Mouse (Mus musculus): ENCODE measurements around the gene Id1. TPM values are rescaled to one million over a fixed set of nuclear protein-coding genes. Genes with fewer than 3 reads are reported as not detected.

The Id1 gene
- total RNA-seq, 1 experiment, result 122 TPM

DNA sequence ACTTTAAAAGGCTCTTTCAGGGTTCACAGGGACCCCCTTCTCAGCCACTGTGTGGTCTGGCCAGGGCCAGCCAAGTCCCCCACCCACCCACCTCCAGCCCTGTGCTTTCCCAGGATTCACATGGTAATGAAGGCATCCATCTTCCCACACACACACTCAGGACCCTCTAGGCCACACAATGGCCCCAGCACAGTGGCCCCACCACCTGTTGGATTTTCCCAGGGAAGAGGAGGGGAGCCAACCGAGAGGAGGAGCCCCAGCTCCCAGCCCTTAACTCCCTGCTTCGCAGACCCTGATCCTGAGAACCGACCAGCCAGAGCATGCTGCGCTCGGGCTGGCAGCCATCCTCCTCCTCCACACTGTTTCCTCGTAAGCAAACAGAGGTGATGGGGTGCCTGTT lies 18.0 kb upstream of the Id1 start:
- Histone ChIP-seq H3K4me3 (ENCODE audit: insufficient read depth in 1 of 2, low read depth in 1 of 2, low read length in 2 of 2, poor library complexity in 1 of 2, severe bottlenecking in 1 of 2) (no peak overlapping the region), H3K4me1 (ENCODE audit: control insufficient read depth in 2 of 2, insufficient read depth in 2 of 2, low read length in 2 of 2, poor library complexity in 1 of 2) (peaks cover 4 to 5% of the 10 kb centered on the region in 2 experiments; a peak in 2 of 4 replicates), H3K27ac (ENCODE audit: insufficient read depth, low read depth, low read length, poor library complexity, severe bottlenecking) (no peak overlapping the region), H3K36me3 (ENCODE audit: control insufficient read depth, insufficient read depth, low read length, poor library complexity, severe bottlenecking) (no peaks in the 10 kb centered on the region), H3K9ac (ENCODE audit: insufficient read depth, low read depth, low read length, poor library complexity, severe bottlenecking) (no peak overlapping the region), H3K9me3 (ENCODE audit: control insufficient read depth, insufficient read depth, low read depth, low read length) (no peaks in the 10 kb centered on the region)
- TF ChIP-seq ZC3H11A (IDR thresholded peaks at IDR 0.05; ENCODE audit: borderline replicate concordance, low read depth, low read length), result no peak
- TF ChIP-seq CHD2 (IDR thresholded peaks at IDR 0.05; ENCODE audit: low read depth, low read length), result no peak
- TF ChIP-seq HCFC1 (IDR thresholded peaks at IDR 0.05; ENCODE audit: borderline replicate concordance, insufficient read depth, low read length), result no peak
- no peak for TF ChIP-seq ZNF384 (IDR thresholded peaks at IDR 0.05; ENCODE audit: low read depth, low read length)
- no peak for TF ChIP-seq MAFK (IDR thresholded peaks at IDR 0.05; ENCODE audit: insufficient read depth, low read depth, low read length)
- in situ Hi-C loops (cut with MboI; ENCODE audit: low sequenced_read_pairs in 2 of 2, unreplicated experiment in 2 of 2), result no loop called here
- no peak for DNase-seq (ENCODE audit: low read depth, low spot score)

DNA sequence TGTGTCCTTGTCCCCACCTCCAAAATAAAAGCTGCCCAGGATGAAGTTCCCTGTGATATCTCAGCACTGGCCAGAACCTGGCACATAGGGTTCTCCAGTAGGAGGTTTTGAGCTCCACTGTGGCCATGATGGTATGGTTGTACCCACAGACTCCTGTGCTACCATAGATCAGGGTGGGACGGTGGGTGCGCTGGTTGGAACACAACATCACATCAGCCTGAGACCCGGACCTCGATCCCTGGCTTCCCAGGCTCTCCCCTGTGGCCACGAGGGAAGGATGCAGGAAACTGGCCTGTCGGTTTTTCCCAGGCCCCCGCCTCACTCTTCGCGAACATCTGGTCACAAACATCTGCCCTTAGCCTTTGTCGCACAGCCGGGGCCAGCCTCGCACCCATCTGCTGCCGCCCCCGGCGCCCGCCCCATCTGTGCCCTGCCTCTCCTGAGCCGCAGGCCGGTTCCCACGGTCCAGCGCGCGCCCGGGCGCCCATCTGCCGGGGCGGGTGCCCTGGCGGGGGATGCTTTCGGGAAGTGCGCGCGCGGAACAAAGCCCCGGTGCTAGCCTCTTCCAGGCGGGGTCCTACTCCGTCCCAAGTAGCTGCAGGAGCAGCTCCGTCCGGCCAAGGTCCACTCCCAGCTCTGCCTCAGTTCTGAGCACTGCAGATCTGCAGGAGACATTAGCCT lies 12.3 kb upstream of the Id1 start:
- Histone ChIP-seq H3K4me1 (ENCODE audit: control insufficient read depth in 2 of 2, insufficient read depth in 2 of 2, low read length in 2 of 2, poor library complexity in 1 of 2) (peaks cover 12 to 26% of the 10 kb centered on the region in 2 experiments), H3K9me3 (ENCODE audit: control insufficient read depth, insufficient read depth, low read depth, low read length) (no peaks in the 10 kb centered on the region), H3K36me3 (ENCODE audit: control insufficient read depth, insufficient read depth, low read length, poor library complexity, severe bottlenecking) (no peaks in the 10 kb centered on the region), H3K27ac (ENCODE audit: insufficient read depth, low read depth, low read length, poor library complexity, severe bottlenecking) (no peak overlapping the region), H3K9ac (ENCODE audit: insufficient read depth, low read depth, low read length, poor library complexity, severe bottlenecking) (peak overlapping the region; percentile 73), H3K4me3 (ENCODE audit: insufficient read depth in 1 of 2, low read depth in 1 of 2, low read length in 2 of 2, poor library complexity in 1 of 2, severe bottlenecking in 1 of 2) (peak overlapping the region; percentile 44 to 72)
- no peak for TF ChIP-seq HCFC1 (IDR thresholded peaks at IDR 0.05; ENCODE audit: borderline replicate concordance, insufficient read depth, low read length)
- no peak for TF ChIP-seq CHD2 (IDR thresholded peaks at IDR 0.05; ENCODE audit: low read depth, low read length)
- no peak for TF ChIP-seq MAFK (IDR thresholded peaks at IDR 0.05; ENCODE audit: insufficient read depth, low read depth, low read length)
- in situ Hi-C loops (cut with MboI; ENCODE audit: low sequenced_read_pairs in 2 of 2, unreplicated experiment in 2 of 2), result no loop called here
- DNase-seq (ENCODE audit: low read depth, low spot score), result no peak

DNA sequence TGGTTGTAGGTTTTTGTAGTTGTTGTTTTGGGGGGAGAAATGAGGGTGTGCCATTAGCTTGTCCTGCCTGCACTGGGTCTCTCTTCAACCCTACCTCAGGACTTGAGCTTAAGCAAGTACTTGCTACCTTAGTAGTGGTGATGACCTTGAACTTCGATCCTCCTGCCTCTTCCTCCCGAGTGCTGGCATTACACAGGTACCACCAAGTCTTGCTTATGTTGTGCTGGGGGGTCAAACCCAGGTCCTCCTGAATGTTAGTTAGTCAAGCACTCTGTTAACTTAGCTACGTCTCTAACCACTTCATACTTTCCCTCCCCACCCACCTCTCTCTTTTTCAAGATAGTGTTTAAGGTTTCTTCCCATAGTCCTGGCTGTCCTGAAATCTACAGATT lies 11.7 kb upstream of the Id1 start:
- H3K9me3 ChIP-seq (ENCODE audit: control insufficient read depth, insufficient read depth, low read depth, low read length), result no peaks in the 10 kb centered on the region
- TF ChIP-seq MAFK (IDR thresholded peaks at IDR 0.05; ENCODE audit: insufficient read depth, low read depth, low read length) (no peak), CHD2 (IDR thresholded peaks at IDR 0.05; ENCODE audit: low read depth, low read length) (no peak), ZC3H11A (IDR thresholded peaks at IDR 0.05; ENCODE audit: borderline replicate concordance, low read depth, low read length) (no peak), HCFC1 (IDR thresholded peaks at IDR 0.05; ENCODE audit: borderline replicate concordance, insufficient read depth, low read length) (no peak), ZNF384 (IDR thresholded peaks at IDR 0.05; ENCODE audit: low read depth, low read length) (no peak)
- H3K27ac ChIP-seq (ENCODE audit: insufficient read depth, low read depth, low read length, poor library complexity, severe bottlenecking), result no peak overlapping the region
- in situ Hi-C loops (cut with MboI; ENCODE audit: low sequenced_read_pairs in 2 of 2, unreplicated experiment in 2 of 2), result no loop called here
- H3K4me3 ChIP-seq (ENCODE audit: insufficient read depth in 1 of 2, low read depth in 1 of 2, low read length in 2 of 2, poor library complexity in 1 of 2, severe bottlenecking in 1 of 2), result peak overlapping the region; percentile 44 to 72
- H3K9ac ChIP-seq (ENCODE audit: insufficient read depth, low read depth, low read length, poor library complexity, severe bottlenecking), result no peak overlapping the region
- no peak for DNase-seq (ENCODE audit: low read depth, low spot score)
- no peaks in the 10 kb centered on the region for H3K36me3 ChIP-seq (ENCODE audit: control insufficient read depth, insufficient read depth, low read length, poor library complexity, severe bottlenecking)
- peaks cover 14 to 30% of the 10 kb centered on the region in 2 experiments for H3K4me1 ChIP-seq (ENCODE audit: control insufficient read depth in 2 of 2, insufficient read depth in 2 of 2, low read length in 2 of 2, poor library complexity in 1 of 2)

DNA sequence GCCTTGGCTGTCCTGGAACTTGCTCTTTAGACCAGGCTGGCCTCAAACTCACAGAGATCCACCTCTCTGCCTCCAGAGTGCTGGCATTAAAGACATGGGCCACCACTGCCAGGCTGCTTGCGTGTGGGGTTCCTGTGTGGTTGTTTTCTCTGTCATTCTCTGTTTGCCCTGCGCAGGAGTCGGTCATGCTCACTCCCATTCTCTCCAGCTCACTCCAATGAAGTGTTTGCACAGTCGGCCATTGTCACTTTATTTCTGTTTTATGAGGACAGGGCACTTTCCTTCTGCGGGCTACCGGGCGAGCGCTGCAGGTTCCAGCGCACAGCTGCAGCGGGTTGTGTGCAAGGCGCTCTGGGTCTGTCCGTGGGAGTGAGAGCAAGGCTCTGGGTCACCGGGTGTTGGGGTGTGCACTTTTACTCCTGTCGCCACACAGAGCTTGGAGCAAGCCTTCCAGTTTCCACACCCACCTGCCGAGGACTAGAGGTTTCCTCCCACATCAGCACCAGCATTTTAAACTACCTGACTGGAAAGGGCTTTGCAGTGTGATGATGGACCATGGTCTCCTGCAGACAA lies 10.8 kb upstream of the Id1 start:
- Histone ChIP-seq H3K27ac (ENCODE audit: insufficient read depth, low read depth, low read length, poor library complexity, severe bottlenecking) (no peak overlapping the region), H3K4me1 (ENCODE audit: control insufficient read depth in 2 of 2, insufficient read depth in 2 of 2, low read length in 2 of 2, poor library complexity in 1 of 2) (peaks cover 18 to 39% of the 10 kb centered on the region in 2 experiments), H3K9ac (ENCODE audit: insufficient read depth, low read depth, low read length, poor library complexity, severe bottlenecking) (no peak overlapping the region), H3K4me3 (ENCODE audit: insufficient read depth in 1 of 2, low read depth in 1 of 2, low read length in 2 of 2, poor library complexity in 1 of 2, severe bottlenecking in 1 of 2) (no peak overlapping the region), H3K9me3 (ENCODE audit: control insufficient read depth, insufficient read depth, low read depth, low read length) (no peaks in the 10 kb centered on the region), H3K36me3 (ENCODE audit: control insufficient read depth, insufficient read depth, low read length, poor library complexity, severe bottlenecking) (no peaks in the 10 kb centered on the region)
- in situ Hi-C loops (cut with MboI; ENCODE audit: low sequenced_read_pairs in 2 of 2, unreplicated experiment in 2 of 2), result no loop called here
- no peak for TF ChIP-seq ZNF384 (IDR thresholded peaks at IDR 0.05; ENCODE audit: low read depth, low read length)
- no peak for TF ChIP-seq HCFC1 (IDR thresholded peaks at IDR 0.05; ENCODE audit: borderline replicate concordance, insufficient read depth, low read length)
- TF ChIP-seq ZC3H11A (IDR thresholded peaks at IDR 0.05; ENCODE audit: borderline replicate concordance, low read depth, low read length), result no peak
- TF ChIP-seq MAFK (IDR thresholded peaks at IDR 0.05; ENCODE audit: insufficient read depth, low read depth, low read length), result no peak
- TF ChIP-seq CHD2 (IDR thresholded peaks at IDR 0.05; ENCODE audit: low read depth, low read length), result no peak
- DNase-seq (ENCODE audit: low read depth, low spot score), result no peak
